Mouse (Mus musculus) E14TG2a.4 (cell line): Measurements from ENCODE around the gene Tmed8.

ENCODE experiments used
- CTCF ChIP-seq: conservative IDR thresholded peaks from 2 replicates; pipeline ENCODE4 v1.5.1; 2014; ENCODE audit warnings: low read length
- POU5F1 ChIP-seq: IDR thresholded peaks from 2 replicates; pipeline ENCODE4 v1.6.1; 2014; ENCODE audit warnings: low read length, borderline replicate concordance

GRCm38 (mm10) chr12:87195069-87195468, 5.2 kb downstream of the Tmed8 start:
- no peak for TF ChIP-seq CTCF
- no peak for TF ChIP-seq POU5F1
